Mouse (Mus musculus): ENCODE measurements around the gene Ntrk1.

The Ntrk1 gene

DNA sequence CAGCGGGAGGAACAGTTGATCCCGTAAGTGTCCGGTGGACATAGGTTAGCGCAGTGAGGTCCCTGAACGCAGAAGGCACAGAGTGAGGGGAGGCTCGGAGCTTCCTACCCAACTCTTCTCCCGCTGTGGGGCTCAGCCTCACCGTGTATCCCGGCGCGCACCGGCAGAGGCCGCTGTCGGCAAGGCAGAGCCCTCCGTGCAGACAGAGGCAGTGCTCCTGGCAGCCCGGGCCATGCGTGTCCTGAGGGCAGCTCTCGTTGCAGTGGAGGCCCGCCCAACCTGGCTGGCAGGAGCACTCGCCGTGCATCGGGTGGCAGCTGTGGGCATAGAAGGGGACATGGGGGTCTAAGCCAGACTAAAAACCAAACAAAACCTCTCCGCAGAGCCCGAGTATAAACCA, 39.0 kb downstream of the Ntrk1 start:
- DNase-seq (ENCODE audit: extremely low read depth, insufficient read length, low spot score), result peak; percentile 71

DNA sequence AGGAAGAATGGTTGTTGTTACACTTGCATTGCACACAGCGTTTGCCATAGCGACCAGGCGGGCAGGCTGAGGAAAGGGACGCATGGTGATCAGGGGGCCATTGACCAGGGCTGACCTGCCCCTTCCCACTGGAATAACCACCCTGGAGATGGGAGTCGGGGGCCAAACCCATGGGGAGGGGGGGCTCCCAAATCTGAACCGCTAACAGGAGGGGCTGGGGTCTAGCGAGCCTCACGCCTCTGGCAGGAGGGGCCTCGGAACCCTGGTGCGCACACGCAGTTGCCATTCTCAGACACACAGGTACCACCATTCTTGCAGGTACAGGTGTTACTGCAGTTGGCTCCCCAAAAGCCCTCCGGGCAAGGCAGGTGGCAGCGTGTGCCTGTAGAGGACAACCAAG, 41.1 kb downstream of the Ntrk1 start:
- DNase-seq (ENCODE audit: extremely low read depth, insufficient read length, low spot score), result no peak

DNA sequence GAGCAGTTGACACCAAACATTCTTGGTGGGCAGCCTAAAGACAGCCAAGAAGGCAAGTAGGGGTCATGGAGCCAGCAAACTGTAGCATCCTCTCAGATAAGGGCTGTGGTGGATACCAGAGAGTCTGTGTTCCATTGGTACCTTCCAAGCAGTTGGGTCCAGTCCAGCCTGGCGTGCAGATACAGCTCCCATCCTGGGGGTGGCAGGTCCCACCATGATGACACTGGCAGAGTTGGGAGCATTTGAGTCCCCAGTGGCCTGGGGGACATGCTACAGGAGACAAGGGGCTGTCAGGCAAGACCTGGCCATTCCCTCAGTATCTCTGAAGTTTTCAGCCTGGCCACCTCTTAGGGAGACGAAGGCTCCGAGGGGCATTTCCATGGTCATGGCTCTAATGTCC, 42.4 kb downstream of the Ntrk1 start:
- DNase-seq (ENCODE audit: extremely low read depth, insufficient read length, low spot score), result no peak

DNA sequence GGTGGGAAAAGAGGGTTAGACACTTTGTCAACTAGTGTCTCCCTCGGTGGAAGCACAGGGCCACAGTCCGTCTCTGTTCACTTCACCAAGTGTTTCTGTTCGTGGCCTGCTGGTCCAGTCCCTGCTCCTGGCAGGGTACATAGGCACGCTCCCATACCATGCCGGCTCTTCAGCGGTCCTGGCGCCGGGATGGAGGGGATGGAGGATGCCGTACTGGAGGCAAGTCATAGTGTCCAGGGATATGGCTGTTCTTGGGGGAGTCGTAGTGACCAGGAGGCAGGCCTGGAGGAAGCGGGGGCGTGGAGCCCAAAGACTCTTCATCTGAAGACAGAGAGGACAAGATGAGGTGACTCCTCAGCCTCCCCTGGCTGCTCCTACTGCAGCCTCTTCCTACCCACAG, 45.0 kb downstream of the Ntrk1 start:
- no peak for DNase-seq (ENCODE audit: extremely low read depth, insufficient read length, low spot score)

DNA sequence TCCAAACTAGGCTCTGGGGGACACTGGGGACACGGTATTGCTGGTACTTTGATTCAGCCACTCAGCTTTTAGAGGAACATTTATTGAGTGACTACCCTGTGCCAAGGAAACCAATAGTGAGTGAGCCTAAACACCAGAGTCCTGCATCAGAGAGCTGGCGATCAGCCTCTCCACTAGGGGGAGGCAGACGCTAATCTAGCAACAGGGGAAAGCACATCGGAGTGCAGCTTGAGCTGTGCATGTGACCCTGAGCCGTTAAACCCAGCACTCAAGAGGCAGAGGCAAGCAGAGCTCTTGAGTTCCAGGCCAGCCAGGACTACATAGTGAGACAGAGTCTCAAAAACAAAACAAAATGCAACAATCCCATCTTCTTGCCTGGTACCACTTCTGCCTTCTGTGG, 45.9 kb downstream of the Ntrk1 start:
- DNase-seq (ENCODE audit: extremely low read depth, insufficient read length, low spot score), result no peak

DNA sequence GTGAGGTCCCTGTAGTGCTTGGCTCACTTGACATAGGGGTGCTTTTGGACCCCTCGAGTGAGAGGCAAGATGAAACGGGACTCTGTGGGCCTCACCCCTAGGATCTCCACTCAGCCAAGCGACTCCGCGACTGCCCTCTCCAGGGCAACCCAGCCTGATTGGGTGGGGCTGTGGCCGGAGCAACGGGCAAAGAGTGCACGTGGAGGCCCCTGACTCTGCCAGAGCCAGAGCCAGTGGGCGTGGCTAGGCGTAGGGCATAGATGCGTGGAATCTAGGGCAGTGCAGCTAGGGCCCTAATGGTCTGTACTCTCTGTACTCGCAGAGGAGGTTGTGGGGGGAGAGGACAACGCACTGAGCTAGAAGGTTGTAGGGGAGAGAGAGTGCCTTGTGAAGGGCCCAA, 46.5 kb downstream of the Ntrk1 start, which contains the start of gene Lrrc71:
Gene Lrrc71, minus strand, starts transcription at position 195 of the 400 bp plus-strand sequence.
- DNase-seq (ENCODE audit: extremely low read depth, insufficient read length, low spot score), result no peak

DNA sequence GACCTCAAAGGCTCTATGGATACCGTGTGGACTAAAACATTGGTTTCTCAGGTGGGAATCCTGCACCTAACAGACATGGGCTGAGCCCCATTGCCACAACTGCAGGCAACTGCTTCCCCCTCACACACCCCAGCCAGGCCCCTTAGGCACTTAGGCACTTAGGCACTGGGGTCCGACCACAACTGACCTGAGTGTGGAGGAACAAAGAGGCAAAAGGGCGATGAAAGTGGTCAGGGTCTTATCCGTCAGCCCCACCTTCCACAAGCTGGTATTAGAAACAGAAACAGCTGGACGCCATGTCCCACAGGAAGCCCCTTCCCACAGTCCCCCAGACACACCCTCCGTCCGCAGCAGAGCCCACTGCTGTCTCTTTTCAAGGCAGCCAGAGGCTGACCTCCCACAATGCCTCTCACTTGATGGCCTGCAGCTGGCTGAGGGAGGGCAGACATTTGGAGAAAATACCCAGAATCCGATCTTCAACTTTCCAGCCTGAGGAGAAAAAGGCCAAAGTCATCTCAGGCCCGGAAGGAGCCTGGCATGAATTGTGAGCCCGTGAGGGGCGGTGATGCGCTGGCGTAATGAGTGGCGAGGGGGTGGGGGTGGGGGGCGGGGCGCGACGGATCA, 49.8 kb downstream of the Ntrk1 start:
- DNase-seq (ENCODE audit: extremely low read depth, insufficient read length, low spot score), result no peak

DNA sequence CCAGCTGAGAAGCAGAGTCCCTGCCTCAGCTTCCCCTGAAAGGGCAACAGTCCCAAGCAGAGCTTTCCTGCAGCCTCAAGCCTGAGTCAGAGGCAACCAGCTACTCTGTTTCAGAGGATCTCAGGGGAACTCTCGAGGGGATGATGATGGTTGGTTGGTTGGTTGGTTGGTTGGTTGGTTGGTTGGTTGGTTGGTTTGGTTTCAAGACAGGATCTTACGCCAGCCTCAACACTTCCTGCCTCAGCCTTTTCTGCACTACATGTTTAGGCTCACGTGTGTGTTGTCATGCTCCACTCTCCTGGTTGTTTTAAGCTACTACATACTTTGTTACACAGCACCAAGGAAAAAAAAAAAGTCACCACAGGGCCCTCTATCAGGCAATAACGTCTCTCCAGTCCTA, 51.0 kb downstream of the Ntrk1 start:
- DNase-seq (ENCODE audit: extremely low read depth, insufficient read length, low spot score), result no peak

DNA sequence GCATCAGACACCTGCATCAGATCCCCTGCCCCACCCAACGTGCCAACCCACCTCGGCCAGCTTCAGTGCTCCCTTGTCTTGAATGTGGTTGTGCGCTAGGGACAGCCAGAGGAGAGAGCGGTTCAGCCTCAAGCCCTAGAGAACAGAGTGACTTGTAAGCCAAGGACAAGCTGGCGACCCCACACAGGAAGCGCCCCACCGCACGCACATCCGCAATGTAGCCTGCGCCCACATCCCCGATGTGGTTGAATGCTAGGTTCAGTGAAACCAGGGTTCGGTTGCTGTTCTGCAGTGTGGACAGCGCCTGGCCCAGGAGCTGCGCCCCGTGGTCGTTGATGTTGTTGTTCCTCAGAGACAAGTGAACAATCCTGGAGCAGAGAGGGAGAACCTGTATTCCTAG, 52.2 kb downstream of the Ntrk1 start:
- DNase-seq (ENCODE audit: extremely low read depth, insufficient read length, low spot score), result no peak

DNA sequence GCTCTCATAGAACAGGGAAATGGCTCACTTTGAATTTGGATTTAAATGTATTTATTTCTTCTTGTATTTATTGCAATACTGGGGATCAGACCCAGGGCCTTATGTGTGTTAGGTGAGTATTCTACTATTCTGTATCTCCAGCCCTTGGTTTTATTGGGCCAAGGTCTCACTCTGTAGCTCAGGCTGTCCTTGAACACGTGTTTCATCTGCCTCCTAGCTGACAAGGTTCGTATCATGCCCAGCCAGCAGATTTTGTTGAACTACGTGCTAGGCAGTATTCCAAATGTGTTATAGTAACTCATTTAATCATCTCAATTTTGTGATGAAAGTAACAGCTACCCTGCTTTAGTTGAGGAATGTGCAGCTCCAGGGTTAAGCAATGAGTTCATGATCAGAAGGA, 52.9 kb downstream of the Ntrk1 start:
- DNase-seq (ENCODE audit: extremely low read depth, insufficient read length, low spot score), result no peak

DNA sequence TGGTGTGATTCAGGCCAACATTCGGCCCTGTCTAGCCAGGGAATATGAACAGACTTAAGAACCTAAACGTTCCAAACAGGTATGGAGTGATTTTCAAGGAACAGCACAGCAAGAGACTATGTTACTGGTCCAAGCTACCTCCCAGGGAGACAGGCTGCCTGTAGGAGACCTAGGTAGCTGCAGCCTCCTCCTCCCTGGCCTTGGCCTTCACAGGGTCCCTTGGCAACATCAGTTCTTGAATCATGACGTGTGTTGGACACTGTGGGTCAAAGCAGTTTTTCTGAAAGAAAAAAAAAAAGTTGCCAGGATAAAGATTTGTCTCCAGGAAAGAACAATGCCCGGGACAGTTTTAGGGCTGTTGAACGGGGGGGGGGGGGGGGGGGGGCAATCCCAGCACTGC, 56.1 kb downstream of the Ntrk1 start:
- DNase-seq (ENCODE audit: extremely low read depth, insufficient read length, low spot score), result no peak

DNA sequence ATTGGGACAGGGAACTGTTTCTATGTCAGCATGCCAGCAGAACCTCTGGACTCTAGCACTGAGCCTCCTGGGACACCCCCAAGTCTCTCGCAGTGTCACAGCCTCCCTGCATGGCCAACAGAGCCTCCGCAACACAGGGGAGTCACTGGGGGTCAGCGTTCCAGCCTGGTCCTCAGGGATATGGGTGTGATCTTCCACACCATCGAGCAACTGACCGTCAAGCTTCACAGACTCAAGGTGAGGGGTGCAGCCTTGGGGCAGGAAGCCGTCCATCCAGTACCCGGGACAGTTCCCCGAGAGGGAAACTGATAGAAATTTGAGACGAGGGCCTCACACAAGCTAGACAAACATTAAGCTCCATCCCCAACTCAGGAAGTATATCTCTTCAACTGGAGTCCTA, 59.6 kb downstream of the Ntrk1 start:
- DNase-seq (ENCODE audit: extremely low read depth, insufficient read length, low spot score), result no peak

DNA sequence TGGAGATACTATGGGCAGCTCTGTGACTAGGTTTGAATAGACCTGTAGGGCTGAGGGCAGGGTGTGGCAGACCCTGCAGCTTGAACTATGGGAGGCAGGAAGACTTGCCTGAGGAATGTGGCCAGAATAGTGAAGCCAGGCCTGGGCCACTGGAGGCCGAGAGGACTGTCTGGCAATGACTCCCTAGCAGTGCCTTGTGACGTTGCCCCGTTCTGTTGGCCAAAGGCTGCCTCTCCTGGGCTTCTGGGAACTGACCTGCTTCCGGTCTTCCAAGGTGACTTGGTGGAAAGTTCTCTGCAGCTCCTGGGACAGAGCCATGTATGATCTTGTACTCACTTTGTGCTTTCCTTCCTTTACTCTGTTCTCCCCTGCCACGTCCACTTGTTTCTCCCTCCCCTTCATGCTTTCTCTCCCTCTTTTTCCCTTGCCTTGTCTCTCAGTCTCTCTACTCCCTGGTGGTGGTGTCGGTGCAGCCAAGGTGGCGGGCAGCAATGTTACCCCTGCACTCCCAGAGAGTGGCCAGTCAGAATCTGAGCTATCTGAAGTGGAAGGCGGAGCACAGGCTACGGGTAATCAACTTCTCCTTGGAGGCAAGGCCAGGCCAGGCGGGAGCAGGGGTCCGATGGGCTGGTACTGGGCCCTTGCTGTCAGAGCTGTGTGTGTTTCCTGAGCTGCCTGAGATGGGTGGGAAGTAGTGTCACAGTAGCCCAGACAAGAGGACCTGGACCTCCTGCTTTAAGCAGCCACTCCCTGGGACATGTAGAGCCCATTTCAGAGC, 60.8 kb downstream of the Ntrk1 start:
- no peak for DNase-seq (ENCODE audit: extremely low read depth, insufficient read length, low spot score)

DNA sequence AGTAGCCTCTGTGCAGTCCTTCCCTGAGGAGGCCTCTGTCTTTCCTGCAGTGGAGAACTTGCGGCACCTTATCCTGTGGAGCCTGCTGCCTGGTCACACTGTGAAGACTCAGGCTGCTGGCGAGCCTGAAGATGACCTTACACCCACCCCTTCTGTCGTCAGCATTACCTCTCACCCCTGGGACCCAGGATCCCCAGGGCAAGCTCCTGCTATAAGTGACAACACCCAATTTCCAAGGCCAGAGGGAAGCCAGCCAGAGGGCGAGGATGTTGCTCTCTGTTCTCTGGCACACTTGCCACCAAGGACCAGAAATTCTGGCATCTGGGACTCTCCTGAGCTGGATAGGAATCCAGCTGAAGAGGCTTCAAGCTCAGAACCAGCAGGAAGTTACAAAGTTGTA, 61.9 kb downstream of the Ntrk1 start:
- DNase-seq (ENCODE audit: extremely low read depth, insufficient read length, low spot score), result no peak

DNA sequence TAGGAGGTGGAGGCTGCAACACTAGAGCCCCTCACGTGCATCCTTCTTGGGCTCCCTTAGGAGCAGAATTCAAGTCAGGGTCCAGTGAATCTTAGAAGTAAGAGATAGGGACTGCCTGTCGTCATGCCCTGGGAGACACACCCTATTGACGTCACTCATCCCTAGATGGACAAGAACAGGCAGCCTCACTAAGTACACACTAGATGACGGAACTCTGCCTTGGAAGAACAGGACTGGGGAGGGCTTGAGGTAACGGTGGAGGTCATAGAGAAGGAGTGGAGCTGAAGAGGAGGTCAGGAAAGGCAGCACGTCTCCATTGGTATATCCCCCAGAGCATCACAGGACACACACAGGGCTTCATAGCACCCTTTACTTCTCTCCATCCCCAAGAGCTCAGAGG, 66.3 kb downstream of the Ntrk1 start:
- DNase-seq (ENCODE audit: extremely low read depth, insufficient read length, low spot score), result no peak
